Mouse (Mus musculus): ENCODE measurements around the gene Cisd2. TPM values are rescaled to one million over a fixed set of nuclear protein-coding genes. Genes with fewer than 3 reads are reported as not detected.
A peak's percentile ranks its signal among the peaks of the same experiment; 100 is the strongest.

Gene Cisd2
- polyA plus RNA-seq (2014; fragmentation: Nextera tagmentation; extraction: Ambion mirVana): 59.1 and 62.8 TPM in 2 replicates

DNA sequence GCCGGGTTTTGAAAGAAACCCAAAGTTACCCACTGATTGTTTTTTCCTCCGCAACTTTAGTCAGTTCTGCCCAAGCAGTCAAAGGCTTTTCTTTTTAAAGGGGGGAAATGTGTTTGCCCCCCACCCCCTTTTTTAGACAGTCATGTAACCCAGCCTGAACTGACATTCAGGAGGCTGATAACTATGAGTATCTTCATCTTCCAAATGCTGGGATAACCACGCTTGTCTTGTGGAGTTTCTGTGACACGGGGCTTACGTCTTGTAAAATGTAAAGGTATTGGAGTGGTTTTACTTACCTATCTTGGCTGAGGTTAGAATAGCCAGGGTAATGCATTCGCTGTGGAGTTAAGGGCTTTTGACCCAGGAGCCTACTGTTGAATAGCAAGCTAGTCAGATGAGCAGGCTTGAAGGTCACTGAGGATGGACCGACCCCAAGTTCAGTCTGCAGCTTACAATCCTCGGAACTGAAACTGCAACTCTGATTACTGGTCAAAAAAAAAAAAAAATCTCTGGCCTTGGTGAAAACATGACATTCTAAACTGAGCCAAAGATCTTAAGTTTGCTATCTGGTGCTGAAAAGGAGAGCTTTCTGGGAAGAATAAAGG lies at the start of gene Cisd2:
Cisd2 (minus strand) TSS at position 318 of the 605 bp plus-strand sequence.
- Histone ChIP-seq H3K36me3 (replicated peaks; ENCODE audit: control insufficient read depth, insufficient read depth, low read depth, low read length) (no peaks in the 10 kb centered on the region), H3K4me2 (ENCODE audit: low read depth, low read length) (peak within 1 kb of the TSS; percentile 53), H3K27me3 (ENCODE audit: control insufficient read depth, insufficient read depth, low read length) (no peaks in the 10 kb centered on the region), H3K9ac (replicated peaks; ENCODE audit: low read length) (peak within 1 kb of the TSS; percentile 84), H3K27ac (replicated peaks; ENCODE audit: low read depth, low read length) (peak within 1 kb of the TSS; percentile 87), H3K4me3 (ENCODE audit: low read depth, low read length) (peak within 1 kb of the TSS; percentile 68), H3K4me1 (ENCODE audit: control insufficient read depth, insufficient read depth, low read length) (no peaks in the 10 kb centered on the region), H3K9me3 (replicated peaks; ENCODE audit: control insufficient read depth, low read length) (no peaks in the 10 kb centered on the region)
- ATAC-seq (replicated peaks; ENCODE audit: insufficient number of reproducible peaks, low FRiP score, low TSS enrichment, low read depth) (peak; percentile 12; the same call in 1 of the 2 replicates), DNase-seq (ENCODE audit: low spot score) (no peak)
- WGBS: 3% methylated on average over 8 of the region's 8 CpGs

DNA sequence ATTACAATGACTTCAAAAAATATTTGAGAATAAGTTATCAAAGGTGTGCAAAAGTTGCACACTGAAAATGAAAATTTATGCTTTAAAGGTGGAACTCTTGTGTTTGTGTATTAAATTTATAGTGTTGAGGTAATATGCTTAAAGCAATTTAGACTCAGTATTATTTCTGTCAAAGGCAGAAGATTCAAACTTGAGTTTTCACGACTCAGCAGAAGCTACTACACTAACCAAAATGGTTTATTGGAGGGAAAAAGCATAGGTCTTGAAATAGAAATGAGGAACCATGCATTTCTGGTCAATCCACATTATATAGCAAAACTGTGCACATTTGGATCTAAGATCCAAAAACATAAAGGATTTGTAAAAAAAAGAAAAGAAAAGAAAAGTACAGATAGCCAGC lies 47.1 kb upstream of the Cisd2 start:
- Histone ChIP-seq H3K27ac (replicated peaks; ENCODE audit: low read depth, low read length) (no peak overlapping the region), H3K4me2 (ENCODE audit: low read depth, low read length) (no peak overlapping the region), H3K9ac (replicated peaks; ENCODE audit: low read length) (no peak overlapping the region), H3K9me3 (replicated peaks; ENCODE audit: control insufficient read depth, low read length) (no peaks in the 10 kb centered on the region), H3K4me1 (ENCODE audit: control insufficient read depth, insufficient read depth, low read length) (no peaks in the 10 kb centered on the region), H3K36me3 (replicated peaks; ENCODE audit: control insufficient read depth, insufficient read depth, low read depth, low read length) (no peaks in the 10 kb centered on the region), H3K27me3 (ENCODE audit: control insufficient read depth, insufficient read depth, low read length) (no peaks in the 10 kb centered on the region), H3K4me3 (ENCODE audit: low read depth, low read length) (no peak overlapping the region)
- ATAC-seq (replicated peaks; ENCODE audit: insufficient number of reproducible peaks, low FRiP score, low TSS enrichment, low read depth): no peak
- 73% methylated on average over 1 of the region's 1 CpGs for WGBS
- DNase-seq (ENCODE audit: low spot score): no peak

GRCm38 (mm10) chr3:135469974-135470373 lies 46.2 kb upstream of the Cisd2 start:
- no peak overlapping the region for H3K4me3 ChIP-seq (ENCODE audit: low read depth, low read length)
- no peaks in the 10 kb centered on the region for H3K9me3 ChIP-seq (replicated peaks; ENCODE audit: control insufficient read depth, low read length)
- no peak overlapping the region for H3K4me2 ChIP-seq (ENCODE audit: low read depth, low read length)
- no peak overlapping the region for H3K9ac ChIP-seq (replicated peaks; ENCODE audit: low read length)
- H3K36me3 ChIP-seq (replicated peaks; ENCODE audit: control insufficient read depth, insufficient read depth, low read depth, low read length): no peaks in the 10 kb centered on the region
- H3K27me3 ChIP-seq (ENCODE audit: control insufficient read depth, insufficient read depth, low read length): no peaks in the 10 kb centered on the region
- H3K4me1 ChIP-seq (ENCODE audit: control insufficient read depth, insufficient read depth, low read length): no peaks in the 10 kb centered on the region
- H3K27ac ChIP-seq (replicated peaks; ENCODE audit: low read depth, low read length): no peak overlapping the region
- no peak for DNase-seq (ENCODE audit: low spot score)
- ATAC-seq (replicated peaks; ENCODE audit: insufficient number of reproducible peaks, low FRiP score, low TSS enrichment, low read depth): 0 out of 2 replicates have a peak, but pooled peaks have one; percentile 25
- WGBS: 42% methylated on average over 4 of the region's 4 CpGs

DNA sequence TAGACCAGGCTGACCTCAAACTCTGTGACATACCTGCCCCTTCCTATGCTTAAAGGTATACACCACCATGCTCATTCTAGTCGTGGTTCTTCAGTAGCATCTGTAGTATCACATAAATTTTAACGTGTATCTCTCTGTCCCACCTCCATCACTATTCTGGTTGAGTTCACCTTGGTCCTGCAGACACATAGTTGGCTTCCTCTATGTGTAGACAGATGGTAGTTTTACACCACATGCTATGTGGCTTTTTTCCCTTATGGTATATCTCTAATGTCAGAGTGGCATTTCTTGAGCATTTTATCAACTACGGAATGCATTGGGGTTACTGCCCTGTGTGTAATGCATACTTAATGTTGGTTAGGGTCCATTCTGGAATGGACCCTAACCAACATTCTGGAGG lies 45.4 kb upstream of the Cisd2 start:
- DNase-seq (ENCODE audit: low spot score) (no peak), ATAC-seq (replicated peaks; ENCODE audit: insufficient number of reproducible peaks, low FRiP score, low TSS enrichment, low read depth) (no peak)

DNA sequence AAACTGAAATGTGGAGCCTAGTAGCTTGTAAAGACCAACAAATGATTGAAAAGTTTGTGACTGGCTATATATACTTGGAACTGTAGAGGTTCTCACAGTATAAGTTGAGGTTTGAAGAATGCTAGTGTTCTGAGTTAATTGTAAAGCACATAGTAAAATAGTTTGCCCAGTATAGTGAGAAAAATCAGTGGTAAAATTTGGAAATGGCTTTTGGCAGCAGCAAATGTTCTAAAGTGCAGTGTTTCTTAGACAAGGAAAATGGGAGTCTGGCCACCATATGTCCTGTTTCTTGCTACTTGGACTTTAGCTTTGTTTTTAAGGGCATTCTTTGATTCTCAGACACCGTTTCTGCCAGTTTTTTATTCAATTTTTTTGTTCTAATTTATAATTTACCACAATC lies 44.7 kb upstream of the Cisd2 start:
- H3K27ac ChIP-seq (replicated peaks; ENCODE audit: low read depth, low read length): no peak overlapping the region
- WGBS: 78% methylated on average over 1 of the region's 1 CpGs
- H3K4me2 ChIP-seq (ENCODE audit: low read depth, low read length): no peak overlapping the region
- no peak overlapping the region for H3K9ac ChIP-seq (replicated peaks; ENCODE audit: low read length)
- ATAC-seq (replicated peaks; ENCODE audit: insufficient number of reproducible peaks, low FRiP score, low TSS enrichment, low read depth) (no peak), DNase-seq (ENCODE audit: low spot score) (no peak)
- no peak overlapping the region for H3K4me3 ChIP-seq (ENCODE audit: low read depth, low read length)
- H3K9me3 ChIP-seq (replicated peaks; ENCODE audit: control insufficient read depth, low read length): no peaks in the 10 kb centered on the region
- no peaks in the 10 kb centered on the region for H3K27me3 ChIP-seq (ENCODE audit: control insufficient read depth, insufficient read depth, low read length)
- H3K36me3 ChIP-seq (replicated peaks; ENCODE audit: control insufficient read depth, insufficient read depth, low read depth, low read length): no peaks in the 10 kb centered on the region
- H3K4me1 ChIP-seq (ENCODE audit: control insufficient read depth, insufficient read depth, low read length): no peaks in the 10 kb centered on the region

More for the DNA sequence above, 45.4 kb upstream of the Cisd2 start:
- H3K36me3 ChIP-seq (replicated peaks; ENCODE audit: control insufficient read depth, insufficient read depth, low read depth, low read length): no peaks in the 10 kb centered on the region
- WGBS: 57% methylated on average over 3 of the region's 3 CpGs
- H3K4me2 ChIP-seq (ENCODE audit: low read depth, low read length): no peak overlapping the region
- H3K27ac ChIP-seq (replicated peaks; ENCODE audit: low read depth, low read length): no peak overlapping the region
- no peaks in the 10 kb centered on the region for H3K9me3 ChIP-seq (replicated peaks; ENCODE audit: control insufficient read depth, low read length)
- H3K27me3 ChIP-seq (ENCODE audit: control insufficient read depth, insufficient read depth, low read length): no peaks in the 10 kb centered on the region
- H3K4me1 ChIP-seq (ENCODE audit: control insufficient read depth, insufficient read depth, low read length): no peaks in the 10 kb centered on the region
- no peak overlapping the region for H3K4me3 ChIP-seq (ENCODE audit: low read depth, low read length)
- no peak overlapping the region for H3K9ac ChIP-seq (replicated peaks; ENCODE audit: low read length)

GRCm38 (mm10) chr3:135458981-135459380 lies 35.3 kb upstream of the Cisd2 start:
- DNase-seq (ENCODE audit: low spot score) (no peak), ATAC-seq (replicated peaks; ENCODE audit: insufficient number of reproducible peaks, low FRiP score, low TSS enrichment, low read depth) (no peak)
- H3K27ac ChIP-seq (replicated peaks; ENCODE audit: low read depth, low read length): no peak overlapping the region
- H3K9me3 ChIP-seq (replicated peaks; ENCODE audit: control insufficient read depth, low read length): no peaks in the 10 kb centered on the region
- no peak overlapping the region for H3K4me3 ChIP-seq (ENCODE audit: low read depth, low read length)
- no peaks in the 10 kb centered on the region for H3K4me1 ChIP-seq (ENCODE audit: control insufficient read depth, insufficient read depth, low read length)
- no peak overlapping the region for H3K4me2 ChIP-seq (ENCODE audit: low read depth, low read length)
- no peaks in the 10 kb centered on the region for H3K27me3 ChIP-seq (ENCODE audit: control insufficient read depth, insufficient read depth, low read length)
- no peak overlapping the region for H3K9ac ChIP-seq (replicated peaks; ENCODE audit: low read length)
- H3K36me3 ChIP-seq (replicated peaks; ENCODE audit: control insufficient read depth, insufficient read depth, low read depth, low read length): no peaks in the 10 kb centered on the region; the same call in 1 of the 2 replicates

- Histone ChIP-seq H3K27me3 (ENCODE audit: control insufficient read depth, insufficient read depth, low read length) (no peaks in the 10 kb centered on the region), H3K4me3 (ENCODE audit: low read depth, low read length) (no peak overlapping the region), H3K9me3 (replicated peaks; ENCODE audit: control insufficient read depth, low read length) (no peaks in the 10 kb centered on the region), H3K9ac (replicated peaks; ENCODE audit: low read length) (no peak overlapping the region), H3K36me3 (replicated peaks; ENCODE audit: control insufficient read depth, insufficient read depth, low read depth, low read length) (no peaks in the 10 kb centered on the region), H3K4me1 (ENCODE audit: control insufficient read depth, insufficient read depth, low read length) (no peaks in the 10 kb centered on the region), H3K4me2 (ENCODE audit: low read depth, low read length) (no peak overlapping the region), H3K27ac (replicated peaks; ENCODE audit: low read depth, low read length) (no peak overlapping the region)
- no peak for DNase-seq (ENCODE audit: low spot score)
- no peak for ATAC-seq (replicated peaks; ENCODE audit: insufficient number of reproducible peaks, low FRiP score, low TSS enrichment, low read depth)
Measured at GRCm38 (mm10) chr3:135444930-135445329, 21.2 kb upstream of the Cisd2 start.

DNA sequence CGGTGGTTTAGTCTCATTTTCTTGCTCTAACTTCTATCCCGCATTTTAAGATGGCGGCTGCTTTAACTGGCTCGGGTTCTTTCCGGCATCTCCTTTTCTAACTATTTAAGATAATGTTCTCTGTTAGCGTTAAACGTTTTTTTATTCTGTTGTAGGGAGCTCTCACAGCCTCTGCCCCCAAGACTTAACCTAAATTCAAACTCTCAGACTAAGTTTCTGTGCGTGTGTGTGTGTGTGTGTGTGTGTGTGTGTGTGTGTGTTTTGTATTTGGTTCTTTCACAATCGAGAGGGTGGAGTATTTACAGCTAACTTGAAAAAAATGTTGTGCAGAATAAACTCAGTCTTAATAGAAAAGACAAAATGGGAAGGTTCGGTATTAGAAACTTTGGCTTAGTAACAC lies 16.9 kb upstream of the Cisd2 start:
- Histone ChIP-seq H3K4me1 (ENCODE audit: control insufficient read depth, insufficient read depth, low read length) (no peaks in the 10 kb centered on the region), H3K27me3 (ENCODE audit: control insufficient read depth, insufficient read depth, low read length) (no peaks in the 10 kb centered on the region), H3K4me2 (ENCODE audit: low read depth, low read length) (peak overlapping the region; percentile 46), H3K4me3 (ENCODE audit: low read depth, low read length) (peak overlapping the region; percentile 80), H3K27ac (replicated peaks; ENCODE audit: low read depth, low read length) (no peak overlapping the region), H3K9me3 (replicated peaks; ENCODE audit: control insufficient read depth, low read length) (no peaks in the 10 kb centered on the region), H3K9ac (replicated peaks; ENCODE audit: low read length) (no peak overlapping the region), H3K36me3 (replicated peaks; ENCODE audit: control insufficient read depth, insufficient read depth, low read depth, low read length) (no peaks in the 10 kb centered on the region)
- DNase-seq (ENCODE audit: low spot score) (peak; percentile 2), ATAC-seq (replicated peaks; ENCODE audit: insufficient number of reproducible peaks, low FRiP score, low TSS enrichment, low read depth) (no peak)
- 58% methylated on average over 10 of the region's 10 CpGs for WGBS

Data from embryonic facial prominence, embryonic 11.5 days (tissue).